Mouse (Mus musculus) heart, postnatal 0 days (tissue): ENCODE measurements around the gene T. TPM values are rescaled to one million over a fixed set of nuclear protein-coding genes. Genes with fewer than 3 reads are reported as not detected.

Experiments used
- ATAC-seq: fragments of 200-750 bp; cut with Nextera tagmentation; 2 replicates; pipeline ENCODE4 v1.8.0; 2017; ENCODE audit warnings: low read depth, moderate number of reproducible peaks, moderate library complexity; ENCODE audit not compliant: insufficient read depth
- DNase-seq: peaks from one replicate; pipeline ENCODE4 v3.0.0-alpha.2; 2016; ENCODE audit warnings: low spot score
- H3K27ac ChIP-seq: fragments of 300-500 bp; sonication (generic); 2 replicates; pipeline ENCODE4 v1.5.1; 2014; ENCODE audit warnings: low read depth, mild to moderate bottlenecking
- H3K27me3 ChIP-seq: fragments of 300-500 bp; sonication (generic); 2 replicates; pipeline ENCODE4 v1.6.1; 2014; ENCODE audit warnings: low read length, mixed read lengths; ENCODE audit not compliant: control insufficient read depth, insufficient read depth
- H3K36me3 ChIP-seq: fragments of 300-500 bp; sonication (generic); replicated peaks from 2 replicates; pipeline ENCODE4 v1.6.1; 2014; ENCODE audit warnings: low read length, mixed read lengths; ENCODE audit not compliant: control insufficient read depth, insufficient read depth
- H3K4me1 ChIP-seq: fragments of 300-500 bp; sonication (generic); 2 replicates; pipeline ENCODE4 v1.6.1; 2014; ENCODE audit warnings: antibody characterized with exemption; ENCODE audit not compliant: control insufficient read depth, insufficient read depth
- H3K4me2 ChIP-seq: fragments of 300-500 bp; sonication (generic); 2 replicates; pipeline ENCODE4 v1.6.1; 2014; ENCODE audit warnings: low read depth, mild to moderate bottlenecking, low read length, moderate library complexity
- H3K4me3 ChIP-seq: fragments of 300-500 bp; sonication (generic); 2 replicates; pipeline ENCODE4 v1.5.1; 2014; ENCODE audit warnings: low read depth, low read length
- H3K9ac ChIP-seq: fragments of 300-500 bp; sonication (generic); replicated peaks from 2 replicates; pipeline ENCODE4 v1.6.1; 2014; ENCODE audit warnings: low read depth, low read length, mixed read lengths
- H3K9me3 ChIP-seq: fragments of 300-500 bp; sonication (generic); replicated peaks from 2 replicates; pipeline ENCODE4 v1.6.1; 2016; ENCODE audit warnings: low read length; ENCODE audit not compliant: control insufficient read depth
- CTCF ChIP-seq: IDR thresholded peaks from 2 replicates; pipeline ENCODE4 v1.5.1; 2016; ENCODE audit warnings: antibody characterized with exemption, control low read depth, low read depth
- EP300 ChIP-seq: IDR thresholded peaks from 2 replicates; pipeline ENCODE4 v1.6.1; 2016; ENCODE audit warnings: antibody characterized with exemption, low read depth
- WGBS: fragments of 180-500 bp; shearing (Covaris S2); extraction: QIAGEN DNeasy Blood & Tissue Kit; methylation state at CpG from one replicate; pipeline ENCODE4 v1.1.7; 2014; 5-methylcytosine and 5-hydroxymethylcytosine counted together
- polyA plus RNA-seq: library from polyadenylated mRNA; unstranded; fragments of >200 nt; fragmentation: Nextera tagmentation; extraction: Ambion mirVana; gene quantifications from 2 replicates; pipeline ENCODE4 v1.2.1, GENCODE M21; 2015
- total RNA-seq: library from RNA; depleted of rRNA; stranded (reverse); fragments of >200 nt; gene quantifications from 2 replicates; pipeline ENCODE4 v1.2.3, GENCODE M21; 2014; ENCODE audit warnings: low replicate concordance

Gene T
- total and polyA plus RNA-seq, 2 experiments from 2014 or later, result 0.12 TPM; not detected in 1

- H3K27me3 ChIP-seq, result 0 out of 2 replicates have a peak, but pooled peaks cover 1% of the 10 kb centered on the region
- H3K9ac ChIP-seq, result no peak overlapping the region
- H3K4me3 ChIP-seq, result no peak overlapping the region
- H3K36me3 ChIP-seq, result no peaks in the 10 kb centered on the region
- no peak for DNase-seq
- no peaks in the 10 kb centered on the region for H3K9me3 ChIP-seq
- TF ChIP-seq EP300 (no peak), CTCF (no peak)
- H3K4me2 ChIP-seq, result no peak overlapping the region
- whole genome bisulfite sequencing, result 33% methylated on average over 6 of the region's 6 CpGs
- H3K4me1 ChIP-seq, result 0 out of 2 replicates have a peak, but pooled peaks cover 4% of the 10 kb centered on the region
- no peak overlapping the region for H3K27ac ChIP-seq
- ATAC-seq, result no peak
These were observed 21.0 kb downstream of the T start for GRCm38 (mm10) chr17:8455196-8455595.

DNA sequence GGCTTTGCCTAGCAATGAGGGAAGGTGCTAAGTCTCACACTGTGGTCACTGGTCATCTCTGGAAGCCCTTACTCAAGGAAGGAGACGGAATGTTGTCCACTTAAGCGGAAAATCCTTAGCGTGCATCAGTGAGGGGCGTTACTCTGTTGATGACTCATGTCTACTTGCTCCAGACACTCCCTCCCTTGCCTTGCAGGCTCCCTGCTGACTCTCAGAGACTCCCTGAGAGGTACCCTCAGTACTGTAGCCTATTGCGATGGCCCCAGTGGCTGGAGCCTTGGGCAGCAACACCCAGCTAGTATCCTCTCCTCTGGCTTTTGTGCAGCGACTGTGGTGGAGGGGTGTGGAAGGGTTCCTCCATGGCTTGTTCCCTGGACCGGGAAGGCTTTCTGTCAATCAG, 21.4 kb downstream of the T start:
- Histone ChIP-seq H3K4me1 (0 out of 2 replicates have a peak, but pooled peaks cover 4% of the 10 kb centered on the region), H3K36me3 (no peaks in the 10 kb centered on the region), H3K27me3 (0 out of 2 replicates have a peak, but pooled peaks cover 5% of the 10 kb centered on the region), H3K27ac (no peak overlapping the region), H3K9ac (no peak overlapping the region), H3K4me3 (no peak overlapping the region), H3K4me2 (no peak overlapping the region), H3K9me3 (no peaks in the 10 kb centered on the region)
- TF ChIP-seq EP300, result no peak
- no peak for TF ChIP-seq CTCF
- DNase-seq (no peak), ATAC-seq (0 out of 2 replicates have a peak, but pooled peaks have one; percentile 33)
- 51% methylated on average over 7 of the region's 7 CpGs for WGBS

DNA sequence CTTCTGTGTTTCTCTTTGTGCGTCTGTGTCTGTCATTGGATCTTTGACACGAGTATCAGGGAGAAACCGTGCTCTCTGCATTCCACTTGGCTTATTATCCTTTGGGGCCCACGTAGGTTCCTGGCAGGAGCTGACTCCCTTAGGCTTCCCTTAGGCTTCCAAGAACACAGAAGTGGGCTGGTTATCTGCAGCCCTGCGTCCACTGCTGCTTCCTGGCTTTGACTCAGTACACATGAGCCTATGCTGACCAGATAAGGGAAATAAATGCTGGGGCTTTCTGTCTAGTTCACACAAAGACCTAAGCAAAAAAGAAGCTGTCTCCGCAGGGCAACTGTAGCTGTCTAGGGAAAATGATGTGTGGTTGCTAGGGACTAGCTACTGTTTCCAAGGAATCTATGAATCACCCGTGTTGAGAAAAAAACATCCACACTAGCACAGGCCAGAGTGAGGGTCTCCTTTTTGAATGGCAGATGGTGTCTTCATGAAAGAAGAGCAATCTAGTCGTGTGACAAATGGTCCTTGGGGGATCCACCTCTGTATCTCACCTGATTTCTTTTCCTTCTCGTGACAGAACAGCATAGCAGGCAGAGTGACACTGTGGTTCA, 22.7 kb downstream of the T start:
- TF ChIP-seq CTCF, result no peak
- TF ChIP-seq EP300, result no peak
- WGBS, result 21% methylated on average over 9 of the region's 9 CpGs
- H3K4me2 ChIP-seq, result no peak overlapping the region

GRCm38 (mm10) chr17:8461568-8461967, 27.3 kb downstream of the T start:
- ATAC-seq (peak; percentile 39; the same call in 1 of the 2 replicates), DNase-seq (peak; percentile 21)
- H3K27me3 ChIP-seq, result peaks cover 22% of the 10 kb centered on the region; the same call in 1 of the 2 replicates
- H3K36me3 ChIP-seq, result no peaks in the 10 kb centered on the region
- H3K27ac ChIP-seq, result no peak overlapping the region
- H3K4me3 ChIP-seq, result no peak overlapping the region
- WGBS, result 2% methylated on average over 4 of the region's 4 CpGs
- H3K4me2 ChIP-seq, result no peak overlapping the region
- H3K9me3 ChIP-seq, result no peaks in the 10 kb centered on the region
- 0 out of 2 replicates have a peak, but pooled peaks cover 3% of the 10 kb centered on the region for H3K4me1 ChIP-seq
- no peak for TF ChIP-seq EP300
- TF ChIP-seq CTCF, result peak; percentile 72
- H3K9ac ChIP-seq, result no peak overlapping the region

More for the DNA sequence above, 22.7 kb downstream of the T start:
- Histone ChIP-seq H3K9ac (no peak overlapping the region), H3K4me1 (0 out of 2 replicates have a peak, but pooled peaks cover 4% of the 10 kb centered on the region), H3K27ac (no peak overlapping the region), H3K36me3 (no peaks in the 10 kb centered on the region), H3K9me3 (no peaks in the 10 kb centered on the region), H3K4me3 (no peak overlapping the region), H3K27me3 (peaks cover 14% of the 10 kb centered on the region; the same call in 1 of the 2 replicates)
- DNase-seq (peak; percentile 28), ATAC-seq (peak; percentile 24; the same call in 1 of the 2 replicates)

GRCm38 (mm10) chr17:8463482-8464128, 29.4 kb downstream of the T start:
- Histone ChIP-seq H3K9ac (no peak overlapping the region), H3K9me3 (no peaks in the 10 kb centered on the region), H3K27ac (no peak overlapping the region), H3K36me3 (no peaks in the 10 kb centered on the region), H3K4me3 (no peak overlapping the region), H3K4me1 (no peaks in the 10 kb centered on the region), H3K27me3 (peaks cover 35% of the 10 kb centered on the region), H3K4me2 (no peak overlapping the region)
- no peak for TF ChIP-seq EP300
- TF ChIP-seq CTCF, result peak; percentile 84
- ATAC-seq (peak; percentile 66), DNase-seq (peak; percentile 58)
- 25% methylated on average over 9 of the region's 9 CpGs for WGBS
